Mouse (Mus musculus) heart, postnatal 0 days (tissue): ENCODE results near the gene Cntnap5a. TPM values are rescaled to one million over a fixed set of nuclear protein-coding genes. Genes with fewer than 3 reads are reported as not detected.
"Not testable (repeated sequence)": the region's sequence is repeated elsewhere in the genome, so short reads cannot be mapped to it uniquely, and the experiment has no call there.

Experiments used
- ATAC-seq: fragments of 200-750 bp; cut with Nextera tagmentation; 2 replicates; pipeline ENCODE4 v1.8.0; 2017; ENCODE audit warnings: low read depth, moderate number of reproducible peaks, moderate library complexity; ENCODE audit not compliant: insufficient read depth
- DNase-seq: peaks from one replicate; pipeline ENCODE4 v3.0.0-alpha.2; 2016; ENCODE audit warnings: low spot score
- H3K27ac ChIP-seq: fragments of 300-500 bp; sonication (generic); 2 replicates; pipeline ENCODE4 v1.5.1; 2014; ENCODE audit warnings: low read depth, mild to moderate bottlenecking
- H3K27me3 ChIP-seq: fragments of 300-500 bp; sonication (generic); 2 replicates; pipeline ENCODE4 v1.6.1; 2014; ENCODE audit warnings: low read length, mixed read lengths; ENCODE audit not compliant: control insufficient read depth, insufficient read depth
- H3K36me3 ChIP-seq: fragments of 300-500 bp; sonication (generic); replicated peaks from 2 replicates; pipeline ENCODE4 v1.6.1; 2014; ENCODE audit warnings: low read length, mixed read lengths; ENCODE audit not compliant: control insufficient read depth, insufficient read depth
- H3K4me1 ChIP-seq: fragments of 300-500 bp; sonication (generic); 2 replicates; pipeline ENCODE4 v1.6.1; 2014; ENCODE audit warnings: antibody characterized with exemption; ENCODE audit not compliant: control insufficient read depth, insufficient read depth
- H3K4me2 ChIP-seq: fragments of 300-500 bp; sonication (generic); 2 replicates; pipeline ENCODE4 v1.6.1; 2014; ENCODE audit warnings: low read depth, mild to moderate bottlenecking, low read length, moderate library complexity
- H3K4me3 ChIP-seq: fragments of 300-500 bp; sonication (generic); 2 replicates; pipeline ENCODE4 v1.5.1; 2014; ENCODE audit warnings: low read depth, low read length
- H3K9ac ChIP-seq: fragments of 300-500 bp; sonication (generic); replicated peaks from 2 replicates; pipeline ENCODE4 v1.6.1; 2014; ENCODE audit warnings: low read depth, low read length, mixed read lengths
- H3K9me3 ChIP-seq: fragments of 300-500 bp; sonication (generic); replicated peaks from 2 replicates; pipeline ENCODE4 v1.6.1; 2016; ENCODE audit warnings: low read length; ENCODE audit not compliant: control insufficient read depth
- CTCF ChIP-seq: IDR thresholded peaks from 2 replicates; pipeline ENCODE4 v1.5.1; 2016; ENCODE audit warnings: antibody characterized with exemption, control low read depth, low read depth
- EP300 ChIP-seq: IDR thresholded peaks from 2 replicates; pipeline ENCODE4 v1.6.1; 2016; ENCODE audit warnings: antibody characterized with exemption, low read depth
- WGBS: fragments of 180-500 bp; shearing (Covaris S2); extraction: QIAGEN DNeasy Blood & Tissue Kit; methylation state at CpG from one replicate; pipeline ENCODE4 v1.1.7; 2014; 5-methylcytosine and 5-hydroxymethylcytosine counted together
- polyA plus RNA-seq: library from polyadenylated mRNA; unstranded; fragments of >200 nt; fragmentation: Nextera tagmentation; extraction: Ambion mirVana; gene quantifications from 2 replicates; pipeline ENCODE4 v1.2.1, GENCODE M21; 2015
- total RNA-seq: library from RNA; depleted of rRNA; stranded (reverse); fragments of >200 nt; gene quantifications from 2 replicates; pipeline ENCODE4 v1.2.3, GENCODE M21; 2014; ENCODE audit warnings: low replicate concordance

Cntnap5a gene
- total and polyA plus RNA-seq, 2 experiments from 2014 or later, result not detected

GRCm38 (mm10) chr1:116128450-116129246 is 444.1 kb downstream of the Cntnap5a start:
- Histone ChIP-seq H3K36me3 (no peaks in the 10 kb centered on the region), H3K4me3 (no peak overlapping the region), H3K4me2 (no peak overlapping the region), H3K27ac (no peak overlapping the region), H3K9ac (no peak overlapping the region), H3K4me1 (no peaks in the 10 kb centered on the region), H3K27me3 (no peaks in the 10 kb centered on the region), H3K9me3 (no peaks in the 10 kb centered on the region)
- WGBS, result 31% methylated on average over 1 of the region's 1 CpGs
- ATAC-seq (no peak), DNase-seq (no peak)
- TF ChIP-seq CTCF, result no peak
- no peak for TF ChIP-seq EP300

- no peak for TF ChIP-seq CTCF
- no peak for TF ChIP-seq EP300
- Histone ChIP-seq H3K36me3 (no peaks in the 10 kb centered on the region), H3K4me3 (no peak overlapping the region), H3K27ac (no peak overlapping the region), H3K4me1 (no peaks in the 10 kb centered on the region), H3K27me3 (no peaks in the 10 kb centered on the region), H3K9ac (no peak overlapping the region), H3K9me3 (no peaks in the 10 kb centered on the region), H3K4me2 (no peak overlapping the region)
- no peak for DNase-seq
- ATAC-seq, result no peak
These were observed 447.9 kb downstream of the Cntnap5a start for GRCm38 (mm10) chr1:116132471-116132870.

GRCm38 (mm10) chr1:116149764-116150369 is 465.3 kb downstream of the Cntnap5a start:
- Histone ChIP-seq H3K4me2 (no peak overlapping the region), H3K4me1 (no peaks in the 10 kb centered on the region), H3K9me3 (no peaks in the 10 kb centered on the region), H3K4me3 (no peak overlapping the region), H3K27me3 (no peaks in the 10 kb centered on the region), H3K27ac (no peak overlapping the region), H3K36me3 (no peaks in the 10 kb centered on the region), H3K9ac (no peak overlapping the region)
- no peak for TF ChIP-seq EP300
- no peak for TF ChIP-seq CTCF
- ATAC-seq (no peak), DNase-seq (no peak)

- H3K27ac ChIP-seq, result no peak overlapping the region
- no peaks in the 10 kb centered on the region for H3K36me3 ChIP-seq
- 76% methylated on average over 2 of the region's 2 CpGs for WGBS
- H3K27me3 ChIP-seq, result no peaks in the 10 kb centered on the region
- no peak for DNase-seq
- no peaks in the 10 kb centered on the region for H3K4me1 ChIP-seq
- TF ChIP-seq CTCF (no peak), EP300 (no peak)
- H3K9me3 ChIP-seq, result no peaks in the 10 kb centered on the region
- H3K4me2 ChIP-seq, result no peak overlapping the region
- no peak overlapping the region for H3K4me3 ChIP-seq
- no peak for ATAC-seq
- no peak overlapping the region for H3K9ac ChIP-seq
These were observed 499.9 kb downstream of the Cntnap5a start for GRCm38 (mm10) chr1:116184471-116184870.

- not testable (repeated sequence) for H3K4me2 ChIP-seq, H3K9me3 ChIP-seq, H3K27ac ChIP-seq, ATAC-seq, DNase-seq, H3K27me3 ChIP-seq, H3K36me3 ChIP-seq, H3K9ac ChIP-seq, H3K4me1 ChIP-seq, H3K4me3 ChIP-seq
- 70% methylated on average over 1 of the region's 1 CpGs for WGBS
These were observed 503.6 kb downstream of the Cntnap5a start for GRCm38 (mm10) chr1:116188142-116188541.

GRCm38 (mm10) chr1:116192299-116192698 is 507.7 kb downstream of the Cntnap5a start:
- Histone ChIP-seq H3K4me3 (no peak overlapping the region), H3K4me2 (no peak overlapping the region), H3K36me3 (no peaks in the 10 kb centered on the region), H3K27ac (no peak overlapping the region), H3K9me3 (no peaks in the 10 kb centered on the region), H3K9ac (no peak overlapping the region), H3K4me1 (no peaks in the 10 kb centered on the region), H3K27me3 (no peaks in the 10 kb centered on the region)
- WGBS, result 80% methylated on average over 2 of the region's 2 CpGs
- TF ChIP-seq EP300 (no peak), CTCF (no peak)
- ATAC-seq (no peak), DNase-seq (no peak)
